Mouse (Mus musculus) intestine, postnatal 0 days (tissue): ENCODE results near the gene Npepl1. TPM values are rescaled to one million over a fixed set of nuclear protein-coding genes. Genes with fewer than 3 reads are reported as not detected.
A peak's percentile ranks its signal among the peaks of the same experiment; 100 is the strongest.

Experiments used
- ATAC-seq: fragments of 200-750 bp; cut with Nextera tagmentation; 2 replicates; pipeline ENCODE4 v1.8.0; 2017; ENCODE audit warnings: mild to moderate bottlenecking, moderate TSS enrichment, moderate library complexity
- H3K27ac ChIP-seq: fragments of 300-500 bp; sonication (generic); 2 replicates; pipeline ENCODE4 v1.5.1; 2014; ENCODE audit warnings: mild to moderate bottlenecking, low read depth, low read length, moderate library complexity
- H3K27me3 ChIP-seq: fragments of 300-500 bp; sonication (generic); replicated peaks from 2 replicates; pipeline ENCODE4 v1.6.1; 2014; ENCODE audit warnings: low read length, mixed read lengths; ENCODE audit not compliant: control insufficient read depth, insufficient read depth
- H3K36me3 ChIP-seq: fragments of 300-500 bp; sonication (generic); 2 replicates; pipeline ENCODE4 v1.6.1; 2014; ENCODE audit warnings: mild to moderate bottlenecking, moderate library complexity; ENCODE audit not compliant: control insufficient read depth, insufficient read depth
- H3K4me1 ChIP-seq: fragments of 300-500 bp; sonication (generic); replicated peaks from 2 replicates; pipeline ENCODE4 v1.6.1; 2014; ENCODE audit warnings: antibody characterized with exemption, low read length, mixed read lengths; ENCODE audit not compliant: control insufficient read depth, insufficient read depth
- H3K4me2 ChIP-seq: fragments of 300-500 bp; sonication (generic); replicated peaks from 2 replicates; pipeline ENCODE4 v1.6.1; 2014; ENCODE audit warnings: low read depth, mild to moderate bottlenecking, moderate library complexity
- H3K4me3 ChIP-seq: fragments of 300-500 bp; sonication (generic); 2 replicates; pipeline ENCODE4 v1.5.1; 2014; ENCODE audit warnings: low read depth, low read length
- H3K9ac ChIP-seq: fragments of 300-500 bp; sonication (generic); 2 replicates; pipeline ENCODE4 v1.6.1; 2014; ENCODE audit warnings: mild to moderate bottlenecking, low read depth, low read length
- H3K9me3 ChIP-seq: fragments of 300-500 bp; sonication (generic); 2 replicates; pipeline ENCODE4 v1.6.1; 2016; ENCODE audit warnings: mixed run types; ENCODE audit not compliant: control insufficient read depth
- CTCF ChIP-seq: sonication (generic); IDR thresholded peaks from 2 replicates; pipeline ENCODE4 v1.5.1; 2016; ENCODE audit warnings: low read depth, mild to moderate bottlenecking, control low read depth, antibody characterized with exemption, moderate library complexity
- WGBS: fragments of 180-500 bp; shearing (Covaris S2); extraction: QIAGEN DNeasy Blood & Tissue Kit; methylation state at CpG from one replicate; pipeline ENCODE4 v1.1.7; 2014; 5-methylcytosine and 5-hydroxymethylcytosine counted together
- polyA plus RNA-seq: library from polyadenylated mRNA; unstranded; fragments of >200 nt; fragmentation: Nextera tagmentation; extraction: Ambion mirVana; gene quantifications from 2 replicates; pipeline ENCODE4 v1.2.1, GENCODE M21; 2015

The Npepl1 gene
- polyA plus RNA-seq, 1 experiment from 2014 or later, result 24.8 TPM

DNA sequence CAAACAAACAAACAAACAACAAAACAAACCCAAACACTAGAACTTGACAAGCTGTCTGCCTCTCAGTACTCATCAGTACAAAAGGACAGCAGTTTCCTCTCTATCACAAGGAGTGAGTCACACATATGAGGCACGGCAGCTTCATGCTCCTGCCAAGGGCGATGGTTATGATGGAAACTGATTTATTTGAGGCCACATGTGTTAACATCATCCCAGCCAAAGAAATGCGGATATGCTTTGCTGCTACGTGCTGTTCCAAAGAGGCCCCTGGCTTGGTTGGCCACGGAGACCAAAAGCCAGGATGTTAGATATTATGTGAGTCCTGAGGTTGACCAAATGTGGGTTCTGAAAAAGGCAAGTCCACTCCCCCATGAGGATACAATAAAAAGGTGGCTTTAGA lies 38.7 kb upstream of the Npepl1 start:
- ATAC-seq, result no peak
- 69% methylated on average over 5 of the region's 5 CpGs for WGBS
- H3K4me3 ChIP-seq, result no peak overlapping the region

DNA sequence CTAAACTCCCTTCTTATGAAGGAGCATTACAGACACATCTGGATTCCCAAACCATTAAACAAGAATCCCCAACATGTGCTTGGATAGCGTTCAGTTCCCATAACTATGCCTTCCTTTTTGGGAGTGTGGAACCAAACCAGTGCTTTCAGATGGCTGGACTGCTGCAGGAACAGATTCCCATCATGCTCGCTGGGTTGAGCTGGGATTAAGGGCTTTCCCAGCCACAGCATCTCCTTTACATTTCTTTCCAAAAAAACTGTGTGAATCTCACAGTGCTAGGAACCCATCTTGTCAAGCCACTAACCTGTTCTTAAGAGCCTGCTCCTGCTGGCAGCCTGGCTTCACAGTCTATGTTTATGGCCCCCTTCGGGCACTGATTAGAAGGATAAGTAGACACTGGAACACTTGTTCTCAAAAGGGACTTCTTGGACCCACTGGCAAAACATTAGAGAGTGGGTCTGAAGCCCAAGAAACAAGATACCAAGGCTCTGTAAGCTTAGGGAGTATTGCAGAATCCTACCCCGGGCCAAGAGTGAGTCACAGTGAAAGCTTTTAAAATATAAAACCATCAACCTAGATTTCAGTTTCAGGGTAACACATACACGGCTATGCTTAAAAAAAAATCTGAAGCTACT lies 36.9 kb upstream of the Npepl1 start:
- no peaks in the 10 kb centered on the region for H3K27me3 ChIP-seq
- no peaks in the 10 kb centered on the region for H3K36me3 ChIP-seq

More for the DNA sequence above, 38.7 kb upstream of the Npepl1 start:
- Histone ChIP-seq H3K27ac (no peak overlapping the region), H3K27me3 (no peaks in the 10 kb centered on the region), H3K4me2 (no peak overlapping the region), H3K36me3 (no peaks in the 10 kb centered on the region), H3K9ac (no peak overlapping the region), H3K4me1 (peaks cover 9% of the 10 kb centered on the region), H3K9me3 (no peaks in the 10 kb centered on the region)
- no peak for TF ChIP-seq CTCF

DNA sequence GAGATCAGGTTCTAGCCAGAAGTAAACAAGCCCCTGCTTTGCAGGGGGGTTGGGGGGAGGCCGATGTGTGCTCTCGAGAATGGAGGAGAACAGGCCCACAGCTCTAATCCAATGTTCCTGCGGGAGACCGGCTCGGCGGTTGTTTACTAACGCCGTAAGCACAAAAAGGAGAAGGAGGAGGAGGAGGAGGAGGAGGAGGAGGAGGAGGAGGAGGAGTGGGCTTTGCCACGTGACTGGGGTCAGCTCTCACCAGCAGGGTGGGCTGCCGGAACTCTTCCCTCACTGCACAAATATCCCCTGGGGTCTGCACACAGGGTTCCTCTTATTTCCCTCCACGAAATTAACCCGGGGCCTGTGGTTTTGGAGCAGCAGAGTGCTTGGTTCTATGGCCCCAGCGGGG lies 35.5 kb upstream of the Npepl1 start:
- 16% methylated on average over 13 of the region's 13 CpGs for WGBS
- Histone ChIP-seq H3K9ac (peak overlapping the region; percentile 34; the same call in 1 of the 2 replicates), H3K4me2 (peak overlapping the region; percentile 90), H3K4me3 (peak overlapping the region; percentile 14; the same call in 1 of the 2 replicates), H3K9me3 (no peaks in the 10 kb centered on the region), H3K27me3 (no peaks in the 10 kb centered on the region), H3K27ac (peak overlapping the region; percentile 79; the same call in 1 of the 2 replicates), H3K36me3 (no peaks in the 10 kb centered on the region), H3K4me1 (peaks cover 9% of the 10 kb centered on the region)
- no peak for ATAC-seq
- TF ChIP-seq CTCF, result no peak

More for the DNA sequence above, 36.9 kb upstream of the Npepl1 start:
- H3K9me3 ChIP-seq, result no peaks in the 10 kb centered on the region
- H3K27ac ChIP-seq, result no peak overlapping the region
- no peak for TF ChIP-seq CTCF
- ATAC-seq, result no peak
- H3K4me1 ChIP-seq, result peaks cover 9% of the 10 kb centered on the region
- H3K9ac ChIP-seq, result no peak overlapping the region
- H3K4me3 ChIP-seq, result no peak overlapping the region
- WGBS, result 63% methylated on average over 5 of the region's 5 CpGs
- H3K4me2 ChIP-seq, result no peak overlapping the region

DNA sequence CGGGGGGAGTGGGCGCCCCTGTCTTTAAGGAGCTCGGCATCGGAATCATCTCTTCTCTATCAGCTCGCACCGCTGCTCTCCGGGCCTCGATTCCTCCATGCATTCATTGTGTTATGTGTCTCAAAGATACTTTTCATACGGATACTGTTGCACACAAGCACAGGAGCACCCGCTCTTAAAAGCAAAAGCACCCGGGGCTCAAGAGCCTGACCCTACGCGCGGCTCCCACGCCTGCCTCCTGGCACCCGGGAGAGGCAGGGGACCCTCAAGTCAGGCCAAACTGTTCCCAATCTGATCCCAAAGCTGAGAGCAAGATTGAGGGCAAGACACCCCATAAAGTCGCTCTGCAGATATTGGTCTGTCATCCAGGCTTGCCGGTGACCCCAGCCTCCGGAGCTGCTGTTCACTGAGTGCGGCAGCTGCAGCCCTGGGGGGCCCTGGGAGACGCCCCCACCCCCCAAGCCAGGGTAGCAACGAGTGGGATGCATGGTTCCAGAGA lies 35.0 kb upstream of the Npepl1 start:
- peaks cover 9% of the 10 kb centered on the region for H3K4me1 ChIP-seq
- no peaks in the 10 kb centered on the region for H3K36me3 ChIP-seq
- peak overlapping the region; percentile 14; the same call in 1 of the 2 replicates for H3K4me3 ChIP-seq
- no peaks in the 10 kb centered on the region for H3K27me3 ChIP-seq
- WGBS, result 9% methylated on average over 22 of the region's 22 CpGs
- peak overlapping the region; percentile 34; the same call in 1 of the 2 replicates for H3K9ac ChIP-seq
- H3K4me2 ChIP-seq, result peak overlapping the region; percentile 90
- TF ChIP-seq CTCF, result no peak
- H3K9me3 ChIP-seq, result no peaks in the 10 kb centered on the region
- ATAC-seq, result no peak
- peak overlapping the region; percentile 79; the same call in 1 of the 2 replicates for H3K27ac ChIP-seq

DNA sequence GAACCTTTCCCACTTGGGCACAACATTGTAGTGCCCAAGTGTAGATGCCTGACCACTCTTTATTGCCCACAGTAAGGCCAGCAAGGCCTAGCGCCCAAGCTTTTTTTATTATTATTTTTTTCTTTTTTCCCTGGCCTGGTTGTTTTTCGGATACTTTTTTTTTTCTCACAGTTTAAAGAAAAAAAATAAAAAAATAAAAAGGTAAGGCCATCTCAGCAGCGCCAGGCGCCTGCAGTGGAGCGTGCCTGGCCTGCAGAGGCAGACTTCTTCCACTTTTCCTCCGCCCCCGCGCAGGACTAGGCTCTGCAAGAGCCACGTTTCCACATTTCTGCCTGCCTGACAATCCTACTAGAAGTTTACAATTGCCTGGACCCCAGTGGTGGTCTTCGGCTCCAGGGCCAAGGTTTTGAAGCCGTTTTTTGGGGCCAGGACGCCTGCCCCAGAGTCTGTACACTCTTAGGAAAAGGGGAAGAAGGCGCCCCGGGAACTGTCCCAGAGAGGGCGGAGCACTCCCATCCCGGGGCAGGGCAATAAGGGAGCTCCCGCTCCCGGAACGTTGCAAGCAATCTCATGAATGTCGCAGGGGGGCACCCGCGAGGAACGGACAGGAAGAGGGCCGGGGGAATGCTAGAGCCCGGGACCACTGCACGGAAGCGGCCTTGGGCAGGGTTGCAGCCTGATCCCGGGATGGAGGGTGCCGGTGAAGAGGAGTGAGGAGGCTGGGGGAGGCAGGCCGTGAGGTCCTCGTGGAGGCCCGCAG lies 34.3 kb upstream of the Npepl1 start, which contains the start of gene Stx16:
Stx16 (plus strand) TSS at position 636 of the 760 bp plus-strand sequence.
- peaks cover 9% of the 10 kb centered on the region for H3K4me1 ChIP-seq
- no peaks in the 10 kb centered on the region for H3K27me3 ChIP-seq
- TF ChIP-seq CTCF, result peak; percentile 66
- no peaks in the 10 kb centered on the region for H3K9me3 ChIP-seq
- peak within 1 kb of the TSS; percentile 79 for H3K27ac ChIP-seq
- H3K36me3 ChIP-seq, result no peaks in the 10 kb centered on the region
- WGBS, result 1% methylated on average over 32 of the region's 32 CpGs
- ATAC-seq, result peak; percentile 96
- peak within 1 kb of the TSS; percentile 70 for H3K9ac ChIP-seq
- peak within 1 kb of the TSS; percentile 90 for H3K4me2 ChIP-seq
- peak within 1 kb of the TSS; percentile 68 for H3K4me3 ChIP-seq

DNA sequence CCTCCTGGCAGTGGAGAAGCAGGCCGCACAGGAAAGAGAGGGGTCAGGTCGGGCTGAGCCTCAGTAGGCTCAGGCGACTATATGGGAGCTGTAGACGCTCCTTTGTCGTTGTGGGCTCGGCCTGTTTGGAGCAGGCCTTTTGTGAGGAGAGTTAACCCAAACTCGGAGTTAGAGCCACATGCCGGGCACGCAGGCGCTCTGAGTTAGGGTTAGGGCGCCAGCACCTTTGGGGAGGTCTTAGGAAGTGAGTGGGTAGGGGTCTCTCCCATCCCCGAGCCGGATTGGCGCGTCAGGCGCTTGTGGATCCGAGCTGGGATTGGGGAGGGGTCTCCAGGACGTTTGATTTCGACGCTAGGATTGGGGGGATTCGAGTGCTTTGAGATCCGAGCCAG lies 33.7 kb upstream of the Npepl1 start:
- Histone ChIP-seq H3K27ac (peak overlapping the region; percentile 79), H3K4me2 (peak overlapping the region; percentile 90), H3K27me3 (no peaks in the 10 kb centered on the region), H3K36me3 (no peaks in the 10 kb centered on the region), H3K4me1 (peaks cover 9% of the 10 kb centered on the region), H3K9me3 (no peaks in the 10 kb centered on the region), H3K4me3 (peak overlapping the region; percentile 68), H3K9ac (peak overlapping the region; percentile 70)
- TF ChIP-seq CTCF, result no peak
- under 1% methylated on average over 22 of the region's 22 CpGs for WGBS
- peak; percentile 44 for ATAC-seq
